Mouse (Mus musculus) hematopoietic stem cell, adult 5-6 weeks (primary cell): ENCODE results near the gene Fyb2. TPM values are rescaled to one million over a fixed set of nuclear protein-coding genes. Genes with fewer than 3 reads are reported as not detected.
A peak's percentile ranks its signal among the peaks of the same experiment; 100 is the strongest.
"Not testable (repeated sequence)": the region's sequence is repeated elsewhere in the genome, so short reads cannot be mapped to it uniquely, and the experiment has no call there.

Source experiments
- ATAC-seq, 2 experiments: fragments of 125-278 bp in 1 of 2; replicated peaks in 1 of 2; 2 replicates each; pipeline ENCODE4 v1.8.0; 2016 to 2017; ENCODE audit warnings: inconsistent platforms in 2 of 2, mild to moderate bottlenecking in 2 of 2, moderate number of reproducible peaks in 2 of 2, low read depth in 1 of 2, moderate TSS enrichment in 1 of 2; ENCODE audit not compliant: low FRiP score in 2 of 2, poor library complexity in 2 of 2, severe bottlenecking in 2 of 2, insufficient read depth in 1 of 2, low TSS enrichment in 1 of 2
- total RNA-seq: library from RNA; stranded (forward); fragments of 172-1452, 232-1000 nt; gene quantifications from 2 replicates; pipeline ENCODE4 v1.2.3, GENCODE M21; 2017

Fyb2 gene
- total RNA-seq, 1 experiment from 2014 or later, result not detected

DNA sequence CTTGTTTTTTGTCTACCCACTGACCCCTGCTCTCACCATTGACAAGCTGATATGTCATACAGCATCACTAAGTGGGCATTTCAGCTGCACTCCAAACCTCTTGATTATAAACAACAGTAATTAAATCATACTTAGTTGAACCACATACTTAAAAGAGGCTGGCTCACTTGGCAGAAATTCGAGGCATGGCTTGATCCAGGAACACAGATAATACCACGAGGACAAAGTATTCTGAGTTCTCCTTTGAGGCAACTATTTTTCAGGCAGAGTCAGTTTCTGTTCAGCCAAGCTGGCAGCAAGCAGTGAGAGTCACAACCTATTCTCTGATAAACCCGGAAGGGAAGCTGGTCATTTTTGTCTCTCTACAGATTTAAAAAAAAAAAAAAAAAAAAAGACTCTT lies 77.4 kb downstream of the Fyb2 start:
- no peak for ATAC-seq

DNA sequence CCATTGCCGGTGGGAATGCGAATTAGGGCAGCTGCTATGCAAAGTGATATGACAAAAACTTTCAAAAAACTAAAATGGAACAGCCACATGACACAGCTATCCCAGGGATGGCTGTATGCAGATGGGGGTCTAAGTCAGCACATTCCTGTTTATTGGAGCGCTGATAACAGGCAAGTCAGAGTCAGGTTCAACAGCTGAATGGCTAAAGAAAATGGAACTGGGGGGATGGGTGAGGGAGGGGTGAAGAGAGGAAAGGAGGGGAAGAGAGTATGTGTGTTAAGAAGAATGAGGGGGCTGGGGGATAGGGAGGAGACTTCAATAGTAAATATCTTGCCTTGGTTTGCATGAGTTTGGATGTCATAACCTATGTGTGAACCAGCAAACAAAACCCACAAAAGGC lies 79.0 kb downstream of the Fyb2 start:
- no peak for ATAC-seq

GRCm38 (mm10) chr4:104993140-104993874 lies 80.1 kb downstream of the Fyb2 start:
- ATAC-seq, result peak; percentile 43 to 66

- no peak for ATAC-seq
Observed at GRCm38 (mm10) chr4:104999702-105000101, 86.4 kb downstream of the Fyb2 start.

DNA sequence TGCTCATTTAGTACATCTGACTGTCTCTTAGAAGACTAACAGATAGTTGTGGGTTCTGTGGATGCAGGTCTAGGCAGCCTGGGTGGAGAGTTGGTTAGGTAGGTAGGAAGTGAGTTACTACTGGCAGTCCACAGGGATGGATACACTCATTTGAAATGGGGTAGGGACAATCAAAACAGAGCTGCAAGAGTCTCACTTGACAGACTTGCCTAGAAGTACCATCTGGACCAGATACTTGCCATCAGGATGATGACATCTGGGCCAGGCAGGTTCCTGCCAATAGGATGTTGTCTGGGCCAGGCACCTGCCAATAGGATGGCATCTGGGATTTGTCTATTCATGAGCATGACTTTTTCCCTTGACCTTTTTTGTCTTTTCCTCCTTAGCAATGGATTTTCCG lies 88.5 kb downstream of the Fyb2 start:
- no peak for ATAC-seq

GRCm38 (mm10) chr4:105004135-105004534 lies 90.9 kb downstream of the Fyb2 start:
- no peak for ATAC-seq

DNA sequence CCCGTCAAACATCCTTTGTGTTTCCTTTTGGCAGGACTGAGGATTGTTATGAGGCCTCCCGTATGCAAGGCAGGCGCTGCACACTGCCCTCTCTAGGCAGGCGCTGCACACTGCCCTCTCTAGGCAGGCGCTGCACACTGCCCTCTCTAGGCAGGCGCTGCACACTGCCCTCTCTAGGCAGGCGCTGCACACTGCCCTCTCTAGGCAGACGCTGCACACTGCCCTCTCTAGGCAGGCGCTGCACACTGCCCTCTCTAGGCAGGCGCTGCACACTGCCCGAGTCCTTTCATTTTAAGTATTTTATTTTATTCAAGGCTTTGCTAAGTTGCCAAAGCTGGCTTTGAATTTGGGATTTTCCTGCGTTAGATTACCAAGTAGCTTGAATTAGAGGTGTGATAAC lies 91.4 kb downstream of the Fyb2 start:
- not testable (repeated sequence) for ATAC-seq

GRCm38 (mm10) chr4:105007360-105008018 lies 94.2 kb downstream of the Fyb2 start:
- peak; percentile 65 to 75 for ATAC-seq

GRCm38 (mm10) chr4:105013718-105014117 lies 100.5 kb downstream of the Fyb2 start:
- no peak for ATAC-seq

DNA sequence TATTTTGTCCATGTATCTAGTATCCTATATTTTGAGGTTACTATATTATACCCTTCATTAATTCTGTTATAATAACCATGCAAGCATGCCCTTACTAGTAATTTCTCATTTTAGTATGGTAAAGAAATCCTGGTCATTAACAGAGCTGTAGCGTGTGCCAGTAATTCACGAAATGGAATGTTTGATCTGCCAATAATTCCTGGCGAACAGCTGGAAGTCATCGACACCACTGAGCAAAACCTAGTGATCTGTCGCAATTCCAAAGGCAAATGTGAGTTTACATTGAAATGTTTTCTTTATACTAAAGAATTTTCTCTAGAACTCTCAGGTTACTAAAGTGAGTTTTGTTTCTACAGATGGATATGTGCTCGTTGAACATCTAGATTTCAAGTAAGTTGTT lies 102.2 kb downstream of the Fyb2 start:
- ATAC-seq, result no peak

DNA sequence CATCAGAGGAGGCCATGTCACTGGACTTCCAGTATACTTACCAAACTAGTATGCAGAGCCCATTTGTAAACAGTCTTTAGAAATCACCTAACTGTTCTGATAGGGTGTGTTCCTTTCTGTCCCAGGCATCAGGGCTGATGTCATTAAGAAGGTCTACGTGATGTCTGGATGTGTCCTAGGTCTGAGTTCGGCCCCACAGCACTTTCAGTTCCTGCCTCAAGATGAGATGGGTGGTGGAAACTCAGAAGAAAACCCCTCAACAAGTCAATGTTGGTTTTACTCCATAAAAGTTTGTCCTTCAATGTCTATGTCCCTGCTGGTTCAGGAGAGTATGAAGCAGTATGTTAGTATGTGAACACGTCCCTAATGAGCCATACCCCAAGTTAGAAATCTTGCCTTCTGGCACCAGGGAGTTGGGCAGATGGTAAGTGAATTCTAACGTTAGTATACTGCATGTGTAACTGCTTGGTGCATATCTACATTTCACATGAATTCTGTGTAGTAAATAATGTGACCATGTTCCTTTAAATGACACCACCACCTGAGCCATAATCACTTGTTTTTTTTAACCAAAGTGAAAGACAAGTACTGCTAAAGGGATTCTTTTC lies 102.9 kb downstream of the Fyb2 start:
- ATAC-seq, result no peak

GRCm38 (mm10) chr4:105027278-105027677 lies 114.0 kb downstream of the Fyb2 start:
- no peak for ATAC-seq

DNA sequence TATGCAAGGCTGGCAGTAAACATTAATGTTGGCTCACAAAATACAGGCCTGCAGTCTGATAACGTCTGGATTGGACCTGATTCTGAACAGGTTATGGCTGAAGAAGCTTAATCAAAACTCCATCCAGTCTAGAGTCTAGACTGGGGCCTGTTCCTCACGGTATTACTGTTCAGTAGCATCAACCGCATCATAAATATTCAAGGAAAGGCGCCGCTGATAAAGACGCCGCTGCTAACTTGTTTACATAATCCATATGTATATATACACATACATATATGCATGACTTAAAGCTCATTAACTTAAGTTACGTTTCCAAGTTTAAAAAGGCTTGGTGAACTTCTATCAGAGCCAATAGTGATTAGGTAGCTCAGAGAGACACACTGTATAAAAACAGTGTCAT lies 117.8 kb downstream of the Fyb2 start:
- ATAC-seq, result no peak

GRCm38 (mm10) chr4:105033153-105033552 lies 119.9 kb downstream of the Fyb2 start:
- no peak for ATAC-seq

- ATAC-seq, result 0 out of 4 replicates have a peak, but pooled peaks of 1 of the 2 experiments have one; percentile 22
Observed at GRCm38 (mm10) chr4:105034259-105034658, 121.0 kb downstream of the Fyb2 start.

GRCm38 (mm10) chr4:105050041-105050440 lies 136.8 kb downstream of the Fyb2 start:
- ATAC-seq, result no peak

DNA sequence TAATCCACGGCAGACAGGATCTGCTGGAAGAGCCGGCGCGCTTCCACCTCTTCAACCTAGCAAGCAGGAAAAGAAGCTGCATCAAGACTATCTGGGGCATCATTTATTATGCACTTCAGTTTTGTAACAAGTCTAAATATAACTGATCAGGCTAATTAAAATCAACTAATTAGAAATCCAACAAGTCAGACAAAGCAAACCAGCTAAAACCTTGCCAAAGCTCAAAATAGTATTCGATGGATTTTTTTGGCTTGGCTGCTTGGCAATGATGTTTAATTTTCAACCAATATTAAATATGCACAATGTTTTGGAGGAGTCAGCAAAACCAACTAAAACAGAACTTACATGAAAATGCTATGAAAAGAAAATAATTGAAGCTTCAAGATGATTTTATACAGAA lies 138.0 kb downstream of the Fyb2 start:
- no peak for ATAC-seq
